Mouse (Mus musculus) left cerebral cortex, adult 18-20 months (tissue): ENCODE results near the gene Ssx2ip. TPM values are rescaled to one million over a fixed set of nuclear protein-coding genes. Genes with fewer than 3 reads are reported as not detected.
"Not testable (repeated sequence)": the region's sequence is repeated elsewhere in the genome, so short reads cannot be mapped to it uniquely, and the experiment has no call there.

Experiments
- DNase-seq, 2 experiments: peaks; one replicate each; pipeline ENCODE4 v3.0.0; 2021 to 2022; ENCODE audit warnings: low spot score in 2 of 2, mixed read lengths in 1 of 2
- total RNA-seq, 2 experiments: library from RNA; stranded (reverse); gene quantifications; 2 replicates each; pipeline ENCODE4 v1.2.3; 2021

Gene Ssx2ip
- total RNA-seq, 2 experiments from 2014 or later = 91.0 to 96.5 TPM

- DNase-seq = no peak
These were observed 6.6 kb upstream of the Ssx2ip start for GRCm38 (mm10) chr3:146397847-146398246.

- no peak for DNase-seq
These were observed 5.2 kb upstream of the Ssx2ip start for GRCm38 (mm10) chr3:146399203-146399602.

- no peak for DNase-seq
These were observed 672 bp upstream of the Ssx2ip start for GRCm38 (mm10) chr3:146403770-146404169.

- DNase-seq = no peak
These were observed 968 bp downstream of the Ssx2ip start for GRCm38 (mm10) chr3:146405213-146406006.

GRCm38 (mm10) chr3:146406007-146406341 is 1.5 kb downstream of the Ssx2ip start:
- DNase-seq = no peak

- no peak for DNase-seq
These were observed 2.8 kb downstream of the Ssx2ip start for GRCm38 (mm10) chr3:146407086-146407721.

GRCm38 (mm10) chr3:146410114-146410513 is 5.7 kb downstream of the Ssx2ip start:
- no peak for DNase-seq

- no peak for DNase-seq
These were observed 7.6 kb downstream of the Ssx2ip start for GRCm38 (mm10) chr3:146412008-146412407.

- DNase-seq = no peak
These were observed 8.0 kb downstream of the Ssx2ip start for GRCm38 (mm10) chr3:146412480-146412879.

- peak in 1 of 2 experiments; percentile 45 for DNase-seq
These were observed 8.6 kb downstream of the Ssx2ip start for GRCm38 (mm10) chr3:146413016-146413415.

GRCm38 (mm10) chr3:146413992-146414391 is 9.6 kb downstream of the Ssx2ip start:
- DNase-seq = no peak

GRCm38 (mm10) chr3:146414555-146414954 is 10.1 kb downstream of the Ssx2ip start:
- DNase-seq = no peak

GRCm38 (mm10) chr3:146417873-146418272 is 13.4 kb downstream of the Ssx2ip start:
- DNase-seq = no peak

- DNase-seq = no peak
These were observed 14.5 kb downstream of the Ssx2ip start for GRCm38 (mm10) chr3:146418901-146419300.

- DNase-seq = no peak
These were observed 15.1 kb downstream of the Ssx2ip start for GRCm38 (mm10) chr3:146419534-146419933.

- no peak for DNase-seq
These were observed 15.6 kb downstream of the Ssx2ip start for GRCm38 (mm10) chr3:146419992-146420537.

GRCm38 (mm10) chr3:146421787-146422186 is 17.3 kb downstream of the Ssx2ip start:
- DNase-seq = no peak

GRCm38 (mm10) chr3:146423710-146424109 is 19.3 kb downstream of the Ssx2ip start:
- DNase-seq = no peak

GRCm38 (mm10) chr3:146424306-146424900 is 20.0 kb downstream of the Ssx2ip start:
- no peak for DNase-seq

- DNase-seq = no peak
These were observed 21.5 kb downstream of the Ssx2ip start for GRCm38 (mm10) chr3:146425902-146426301.

- DNase-seq = no peak
These were observed 22.0 kb downstream of the Ssx2ip start for GRCm38 (mm10) chr3:146426489-146426888.

- not testable (repeated sequence) for DNase-seq
These were observed 28.6 kb downstream of the Ssx2ip start for GRCm38 (mm10) chr3:146433063-146433462.
